Mouse (Mus musculus) embryonic facial prominence, embryonic 14.5 days (tissue): ENCODE results near the gene Atcay. TPM values are rescaled to one million over a fixed set of nuclear protein-coding genes. Genes with fewer than 3 reads are reported as not detected.

Experiments
- ATAC-seq: fragments of 200-750 bp; cut with Nextera tagmentation; 2 replicates; pipeline ENCODE4 v1.8.0; 2017; ENCODE audit warnings: low read depth, moderate number of reproducible peaks, moderate TSS enrichment
- DNase-seq: peaks from one replicate; pipeline ENCODE4 v3.0.0-alpha.2; 2015; ENCODE audit warnings: low spot score
- H3K27ac ChIP-seq: fragments of 300-500 bp; sonication (generic); replicated peaks from 2 replicates; pipeline ENCODE4 v1.5.1; 2014; ENCODE audit warnings: low read depth, mild to moderate bottlenecking, low read length, moderate library complexity
- H3K27me3 ChIP-seq: fragments of 300-500 bp; sonication (generic); replicated peaks from 2 replicates; pipeline ENCODE4 v1.6.1; 2014; ENCODE audit warnings: low read length; ENCODE audit not compliant: control insufficient read depth, insufficient read depth
- H3K36me3 ChIP-seq: fragments of 300-500 bp; sonication (generic); 2 replicates; pipeline ENCODE4 v1.6.1; 2014; ENCODE audit warnings: low read length, mixed read lengths; ENCODE audit not compliant: control insufficient read depth, insufficient read depth
- H3K4me1 ChIP-seq: fragments of 300-500 bp; sonication (generic); 2 replicates; pipeline ENCODE4 v1.6.1; 2014; ENCODE audit warnings: antibody characterized with exemption, low read length; ENCODE audit not compliant: control insufficient read depth, insufficient read depth
- H3K4me2 ChIP-seq: fragments of 300-500 bp; sonication (generic); 2 replicates; pipeline ENCODE4 v1.6.1; 2014; ENCODE audit warnings: low read depth, mild to moderate bottlenecking, low read length, moderate library complexity, mixed read lengths
- H3K4me3 ChIP-seq: fragments of 300-500 bp; sonication (generic); 2 replicates; pipeline ENCODE4 v1.5.1; 2014; ENCODE audit warnings: low read depth, mild to moderate bottlenecking, low read length
- H3K9ac ChIP-seq: fragments of 300-500 bp; sonication (generic); 2 replicates; pipeline ENCODE4 v1.6.1; 2014; ENCODE audit warnings: low read depth, mild to moderate bottlenecking, low read length, moderate library complexity, mixed read lengths
- H3K9me3 ChIP-seq: fragments of 300-500 bp; sonication (generic); 2 replicates; pipeline ENCODE4 v1.6.1; 2016; ENCODE audit warnings: low read length; ENCODE audit not compliant: control insufficient read depth
- WGBS: fragments of 180-500 bp; shearing (Covaris S2); extraction: QIAGEN DNeasy Blood & Tissue Kit; methylation state at CpG from one replicate; pipeline ENCODE4 v1.1.7; 2014; 5-methylcytosine and 5-hydroxymethylcytosine counted together
- polyA plus RNA-seq: library from polyadenylated mRNA; unstranded; fragments of >200 nt; fragmentation: Nextera tagmentation; extraction: Ambion mirVana; gene quantifications from 2 replicates; pipeline ENCODE4 v1.2.1, GENCODE M21; 2014

The Atcay gene
- polyA plus RNA-seq, 1 experiment from 2014 or later = 2.4 TPM

GRCm38 (mm10) chr10:81191342-81191982 is 39.2 kb downstream of the Atcay start:
- no peak overlapping the region for H3K4me3 ChIP-seq
- H3K27ac ChIP-seq = no peak overlapping the region
- no peaks in the 10 kb centered on the region for H3K9me3 ChIP-seq
- ATAC-seq (no peak), DNase-seq (no peak)
- H3K9ac ChIP-seq = no peak overlapping the region
- peaks cover 11% of the 10 kb centered on the region; the same call in 1 of the 2 replicates for H3K4me1 ChIP-seq
- peak overlapping the region; percentile 94 for H3K4me2 ChIP-seq
- WGBS = 84% methylated on average over 18 of the region's 18 CpGs
- H3K27me3 ChIP-seq = peaks cover 31% of the 10 kb centered on the region
- peaks cover 36% of the 10 kb centered on the region for H3K36me3 ChIP-seq

GRCm38 (mm10) chr10:81190912-81191321 is 39.7 kb downstream of the Atcay start:
- DNase-seq (no peak), ATAC-seq (no peak)
- WGBS = 74% methylated on average over 6 of the region's 6 CpGs
- peaks cover 11% of the 10 kb centered on the region; the same call in 1 of the 2 replicates for H3K4me1 ChIP-seq
- no peaks in the 10 kb centered on the region for H3K9me3 ChIP-seq
- no peak overlapping the region for H3K4me2 ChIP-seq
- no peak overlapping the region for H3K9ac ChIP-seq
- peak overlapping the region; percentile 35; the same call in 1 of the 2 replicates for H3K27ac ChIP-seq
- H3K27me3 ChIP-seq = peaks cover 26% of the 10 kb centered on the region
- H3K4me3 ChIP-seq = no peak overlapping the region
- peaks cover 38% of the 10 kb centered on the region for H3K36me3 ChIP-seq

GRCm38 (mm10) chr10:81190236-81190911 is 40.3 kb downstream of the Atcay start:
- 70% methylated on average over 31 of the region's 31 CpGs for WGBS
- H3K4me3 ChIP-seq = no peak overlapping the region
- ATAC-seq = no peak
- peaks cover 40% of the 10 kb centered on the region for H3K36me3 ChIP-seq
- H3K4me1 ChIP-seq = peaks cover 11% of the 10 kb centered on the region; the same call in 1 of the 2 replicates
- no peak for DNase-seq
- no peak overlapping the region; the same call in 1 of the 2 replicates for H3K27ac ChIP-seq
- H3K9me3 ChIP-seq = no peaks in the 10 kb centered on the region
- H3K4me2 ChIP-seq = no peak overlapping the region
- no peak overlapping the region for H3K9ac ChIP-seq
- peaks cover 22% of the 10 kb centered on the region for H3K27me3 ChIP-seq

GRCm38 (mm10) chr10:81189821-81190220 is 40.8 kb downstream of the Atcay start:
- Histone ChIP-seq H3K27ac (no peak overlapping the region), H3K36me3 (peaks cover 46% of the 10 kb centered on the region), H3K4me3 (no peak overlapping the region), H3K4me1 (peaks cover 11% of the 10 kb centered on the region; the same call in 1 of the 2 replicates), H3K4me2 (no peak overlapping the region), H3K9ac (no peak overlapping the region), H3K9me3 (no peaks in the 10 kb centered on the region), H3K27me3 (peaks cover 16% of the 10 kb centered on the region)
- ATAC-seq = no peak
- no peak for DNase-seq
- 85% methylated on average over 26 of the region's 26 CpGs for WGBS

GRCm38 (mm10) chr10:81187161-81187560 is 43.5 kb downstream of the Atcay start:
- H3K36me3 ChIP-seq = peaks cover 59% of the 10 kb centered on the region
- no peaks in the 10 kb centered on the region for H3K27me3 ChIP-seq
- no peak overlapping the region for H3K9ac ChIP-seq
- 96% methylated on average over 3 of the region's 9 CpGs for WGBS
- DNase-seq (no peak), ATAC-seq (no peak)
- H3K4me1 ChIP-seq = 0 out of 2 replicates have a peak, but pooled peaks cover 3% of the 10 kb centered on the region
- H3K27ac ChIP-seq = no peak overlapping the region
- H3K4me2 ChIP-seq = no peak overlapping the region
- H3K4me3 ChIP-seq = no peak overlapping the region
- H3K9me3 ChIP-seq = no peaks in the 10 kb centered on the region

- Histone ChIP-seq H3K27me3 (no peaks in the 10 kb centered on the region), H3K36me3 (peaks cover 68% of the 10 kb centered on the region), H3K9me3 (no peaks in the 10 kb centered on the region), H3K4me3 (no peak overlapping the region), H3K4me1 (no peaks in the 10 kb centered on the region), H3K27ac (peak overlapping the region; percentile 55), H3K9ac (no peak overlapping the region), H3K4me2 (no peak overlapping the region)
- ATAC-seq (no peak), DNase-seq (peak; percentile 68)
- WGBS = 35% methylated on average over 4 of the region's 4 CpGs
Observed at GRCm38 (mm10) chr10:81184765-81185164, 45.9 kb downstream of the Atcay start.

GRCm38 (mm10) chr10:81183805-81184204 is 46.8 kb downstream of the Atcay start, which contains the start of gene 4930442H23Rik:
Gene 4930442H23Rik (minus strand): TSS chr10:81183849.
- Histone ChIP-seq H3K4me3 (peak within 1 kb of the TSS; percentile 56), H3K36me3 (peaks cover 73% of the 10 kb centered on the region), H3K9ac (peak within 1 kb of the TSS; percentile 75), H3K4me1 (no peaks in the 10 kb centered on the region), H3K9me3 (no peaks in the 10 kb centered on the region), H3K27ac (peak within 1 kb of the TSS; percentile 77), H3K27me3 (no peaks in the 10 kb centered on the region), H3K4me2 (peak within 1 kb of the TSS; percentile 66)
- 85% methylated on average over 5 of the region's 5 CpGs for WGBS
- DNase-seq = no peak
- no peak for ATAC-seq

- peak within 1 kb of the TSS; percentile 66 for H3K4me2 ChIP-seq
- no peaks in the 10 kb centered on the region; the same call in 1 of the 2 replicates for H3K4me1 ChIP-seq
- peak within 1 kb of the TSS; percentile 75 for H3K9ac ChIP-seq
- H3K27me3 ChIP-seq = no peaks in the 10 kb centered on the region
- no peaks in the 10 kb centered on the region for H3K9me3 ChIP-seq
- ATAC-seq (peak; percentile 95), DNase-seq (peak; percentile 100)
- H3K4me3 ChIP-seq = peak within 1 kb of the TSS; percentile 56
- WGBS = 5% methylated on average over 50 of the region's 53 CpGs
- peaks cover 79% of the 10 kb centered on the region for H3K36me3 ChIP-seq
- peak within 1 kb of the TSS; percentile 77 for H3K27ac ChIP-seq
Observed at GRCm38 (mm10) chr10:81182336-81183333, 48.0 kb downstream of the Atcay start, which contains the start of gene Dapk3. Gene Dapk3 (plus strand): TSS chr10:81183005.
